Mouse (Mus musculus) liver, embryonic 14.5 days (tissue): ENCODE results near the gene Leng9. TPM values are rescaled to one million over a fixed set of nuclear protein-coding genes. Genes with fewer than 3 reads are reported as not detected.

ENCODE experiments used
- ATAC-seq: fragments of 200-750 bp; cut with Nextera tagmentation; 2 replicates; pipeline ENCODE4 v1.8.0; 2017; ENCODE audit warnings: moderate number of reproducible peaks, mild to moderate bottlenecking, moderate library complexity; ENCODE audit not compliant: insufficient read depth
- DNase-seq, 3 experiments: peaks; one replicate each; pipeline ENCODE4 v3.0.0-alpha.2; 2012 to 2013; ENCODE audit warnings: low read depth in 3 of 3, low spot score in 3 of 3
- H3K27ac ChIP-seq: fragments of 300-500 bp; sonication (generic); 2 replicates; pipeline ENCODE4 v1.5.1; 2014; ENCODE audit warnings: moderate library complexity, mild to moderate bottlenecking, control low read depth, inconsistent platforms
- H3K27me3 ChIP-seq: fragments of 300-500 bp; sonication (generic); 2 replicates; pipeline ENCODE4 v1.6.1; 2014; ENCODE audit warnings: mild to moderate bottlenecking, low read length, moderate library complexity; ENCODE audit not compliant: control insufficient read depth, insufficient read depth
- H3K36me3 ChIP-seq: fragments of 300-500 bp; sonication (generic); replicated peaks from 2 replicates; pipeline ENCODE4 v1.6.1; 2014; ENCODE audit warnings: low read depth; ENCODE audit not compliant: control insufficient read depth, insufficient read depth
- H3K4me1 ChIP-seq, 2 experiments: fragments of 200-500 bp in 1 of 2; fragments of 300-500 bp in 1 of 2; sonication (generic) in 1 of 2; replicated peaks; 2 replicates each; pipeline ENCODE4 v1.6.1; 2012 to 2014; ENCODE audit warnings: antibody characterized with exemption in 1 of 2, inconsistent platforms in 1 of 2, low read length in 1 of 2; ENCODE audit not compliant: control insufficient read depth in 2 of 2, insufficient read depth in 2 of 2
- H3K4me2 ChIP-seq: fragments of 300-500 bp; sonication (generic); 2 replicates; pipeline ENCODE4 v1.6.1; 2014; ENCODE audit warnings: low read depth, mild to moderate bottlenecking, control low read depth, moderate library complexity
- H3K4me3 ChIP-seq, 2 experiments: fragments of 200-500 bp in 1 of 2; fragments of 300-500 bp in 1 of 2; sonication (generic) in 1 of 2; 2 replicates each; pipeline ENCODE4 v1.5.1; 2012 to 2014; ENCODE audit warnings: low read depth in 2 of 2, low read length in 2 of 2, mild to moderate bottlenecking in 2 of 2, control low read depth in 1 of 2, inconsistent platforms in 1 of 2, moderate library complexity in 1 of 2; ENCODE audit not compliant: insufficient read depth in 1 of 2
- H3K9ac ChIP-seq: fragments of 300-500 bp; sonication (generic); replicated peaks from 2 replicates; pipeline ENCODE4 v1.6.1; 2014; ENCODE audit warnings: mild to moderate bottlenecking, control low read depth, moderate library complexity
- H3K9me3 ChIP-seq: fragments of 300-500 bp; sonication (generic); 2 replicates; pipeline ENCODE4 v1.6.1; 2016; ENCODE audit warnings: low read length, mixed read lengths; ENCODE audit not compliant: control insufficient read depth
- CTCF ChIP-seq: IDR thresholded peaks from 2 replicates; pipeline ENCODE4 v1.5.1; 2016; ENCODE audit warnings: antibody characterized with exemption, low read depth, control low read depth
- EP300 ChIP-seq: IDR thresholded peaks from 2 replicates; pipeline ENCODE4 v1.6.1; 2016; ENCODE audit warnings: antibody characterized with exemption, low read depth
- WGBS: fragments of 180-500 bp; shearing (Covaris S2); extraction: QIAGEN DNeasy Blood & Tissue Kit; methylation state at CpG from one replicate; pipeline ENCODE4 v1.1.7; 2014; ENCODE audit not compliant: insufficient replicate concordance; 5-methylcytosine and 5-hydroxymethylcytosine counted together
- polyA plus RNA-seq, 2 experiments: library from polyadenylated mRNA; depleted of rRNA in 1 of 2; stranded (reverse) in 1 of 2; unstranded in 1 of 2; fragments of >200 nt; fragmentation: Nextera tagmentation in 1 of 2; extraction: Ambion mirVana in 1 of 2; gene quantifications; 2 replicates each; pipeline versions ENCODE4 v1.2.1 to v1.2.3; 2012 to 2014

Gene Leng9
- polyA plus RNA-seq, 2 experiments: 0.56 to 0.71 TPM

- peak; percentile 66 for ATAC-seq
- H3K36me3 ChIP-seq: no peaks in the 10 kb centered on the region
- H3K27ac ChIP-seq: no peak overlapping the region
- H3K9me3 ChIP-seq: no peaks in the 10 kb centered on the region
- H3K4me1 ChIP-seq: no peaks in the 10 kb centered on the region; a peak in 2 of 4 replicates
- no peaks in the 10 kb centered on the region for H3K27me3 ChIP-seq
- H3K4me2 ChIP-seq: no peak overlapping the region
- TF ChIP-seq EP300: no peak
- peak; percentile 94 for TF ChIP-seq CTCF
- 27% methylated on average over 13 of the region's 13 CpGs for WGBS
- no peak overlapping the region for H3K9ac ChIP-seq
- no peak overlapping the region for H3K4me3 ChIP-seq
- DNase-seq: peak; percentile 58 to 67 (median 58)
Measured at GRCm38 (mm10) chr7:4130686-4131452, 19.3 kb downstream of the Leng9 start.

GRCm38 (mm10) chr7:4128860-4129259 lies 21.3 kb downstream of the Leng9 start:
- TF ChIP-seq EP300 (no peak), CTCF (no peak)
- H3K36me3 ChIP-seq: no peaks in the 10 kb centered on the region
- WGBS: 47% methylated on average over 6 of the region's 6 CpGs
- no peaks in the 10 kb centered on the region for H3K27me3 ChIP-seq
- no peak overlapping the region for H3K27ac ChIP-seq
- H3K9me3 ChIP-seq: no peaks in the 10 kb centered on the region
- H3K9ac ChIP-seq: no peak overlapping the region
- H3K4me1 ChIP-seq: no peaks in the 10 kb centered on the region
- DNase-seq: no peak
- ATAC-seq: no peak
- H3K4me3 ChIP-seq: no peak overlapping the region
- H3K4me2 ChIP-seq: no peak overlapping the region

- H3K9ac ChIP-seq: no peak overlapping the region
- no peak overlapping the region for H3K27ac ChIP-seq
Measured at GRCm38 (mm10) chr7:4127894-4128293, 22.3 kb downstream of the Leng9 start.

GRCm38 (mm10) chr7:4126992-4127785 lies 23.0 kb downstream of the Leng9 start:
- Histone ChIP-seq H3K36me3 (no peaks in the 10 kb centered on the region), H3K9me3 (no peaks in the 10 kb centered on the region), H3K4me3 (no peak overlapping the region), H3K4me1 (no peaks in the 10 kb centered on the region), H3K4me2 (no peak overlapping the region), H3K9ac (no peak overlapping the region), H3K27ac (no peak overlapping the region), H3K27me3 (no peaks in the 10 kb centered on the region)
- DNase-seq (no peak), ATAC-seq (no peak)
- TF ChIP-seq EP300 (no peak), CTCF (no peak)
- WGBS: 70% methylated on average over 11 of the region's 11 CpGs

More at GRCm38 (mm10) chr7:4127894-4128293, 22.3 kb downstream of the Leng9 start:
- H3K4me2 ChIP-seq: no peak overlapping the region
- no peaks in the 10 kb centered on the region for H3K36me3 ChIP-seq
- WGBS: 62% methylated on average over 4 of the region's 4 CpGs
- no peak overlapping the region for H3K4me3 ChIP-seq
- no peak for ATAC-seq
- no peak for DNase-seq
- no peak for TF ChIP-seq CTCF
- no peak for TF ChIP-seq EP300
- H3K9me3 ChIP-seq: no peaks in the 10 kb centered on the region
- H3K27me3 ChIP-seq: no peaks in the 10 kb centered on the region
- H3K4me1 ChIP-seq: no peaks in the 10 kb centered on the region

DNA sequence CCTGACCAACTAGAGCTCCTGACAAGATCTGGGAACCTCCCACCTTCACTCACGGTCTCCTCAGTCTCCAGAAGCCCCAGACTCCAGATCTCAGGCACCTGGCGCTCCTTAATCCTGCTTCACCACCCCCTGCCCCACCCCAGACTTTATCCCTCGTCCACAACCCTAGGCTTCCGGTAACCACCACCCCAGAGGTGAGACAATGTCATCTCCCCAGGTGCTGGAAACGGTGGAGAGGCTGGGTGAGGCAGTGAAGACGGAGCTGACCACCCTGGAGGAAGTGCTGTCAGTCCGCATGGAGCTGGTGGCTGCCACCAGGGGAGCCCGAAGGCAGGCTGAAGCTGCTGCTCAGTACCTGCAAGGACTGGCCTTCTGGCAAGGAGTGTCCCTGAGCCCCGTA lies 24.9 kb downstream of the Leng9 start:
- H3K27ac ChIP-seq: no peak overlapping the region
- no peaks in the 10 kb centered on the region for H3K36me3 ChIP-seq
- no peak for DNase-seq
- ATAC-seq: no peak
- H3K4me1 ChIP-seq: no peaks in the 10 kb centered on the region
- TF ChIP-seq EP300 (no peak), CTCF (peak; percentile 19; the same call in 1 of the 2 replicates)
- no peak overlapping the region for H3K4me3 ChIP-seq
- WGBS: 22% methylated on average over 9 of the region's 9 CpGs
- H3K27me3 ChIP-seq: peaks cover 7% of the 10 kb centered on the region
- no peaks in the 10 kb centered on the region for H3K9me3 ChIP-seq
- no peak overlapping the region for H3K4me2 ChIP-seq
- no peak overlapping the region for H3K9ac ChIP-seq
